Mouse (Mus musculus): Measurements from ENCODE around the gene Muc3.

GRCm38 (mm10) chr5:137172591-137172990 is 23.5 kb upstream of the Muc3 start:
- TF ChIP-seq CTCF (IDR thresholded peaks at IDR 0.05; ENCODE audit: low read depth, low read length) (no peak), TAL1 (conservative IDR thresholded peaks at IDR 0.05; ENCODE audit: low read depth, low read length) (no peak), GATA1 (IDR thresholded peaks at IDR 0.05; ENCODE audit: borderline replicate concordance, low read length) (no peak)

All from G1E (cell line).